Mouse (Mus musculus) ES-Bruce4 (cell line): ENCODE data around the gene Pappa.

Experiments used
- CTCF ChIP-seq: IDR thresholded peaks from one replicate; pipeline ENCODE4 v1.8.1; 2011; ENCODE audit warnings: low read depth, low read length
- POLR2A ChIP-seq: IDR thresholded peaks from one replicate; pipeline ENCODE4 v1.8.1; 2011; ENCODE audit warnings: low read length; ENCODE audit not compliant: insufficient read depth

- TF ChIP-seq POLR2A (no peak), CTCF (no peak)
Measured at GRCm38 (mm10) chr4:65298212-65299181, 174.5 kb downstream of the Pappa start.
